Mouse (Mus musculus): ENCODE data around the gene Rapgefl1. TPM values are rescaled to one million over a fixed set of nuclear protein-coding genes. Genes with fewer than 3 reads are reported as not detected.

The Rapgefl1 gene
- polyA plus RNA-seq, 1 experiment from 2014 or later: 13.1 TPM

Other genes starting within 250 kb of the Rapgefl1 start
- 103 and 108 TPM in 2 replicates for gene Ormdl3, start 249.4 kb upstream of the Rapgefl1 start, polyA plus RNA-seq (2015; fragmentation: Nextera tagmentation; extraction: Ambion mirVana)
- not detected in 2 replicates for gene Lrrc3c, start 238.5 kb upstream of the Rapgefl1 start, polyA plus RNA-seq (2015; fragmentation: Nextera tagmentation; extraction: Ambion mirVana)
- gene Gm12355, start 211.1 kb upstream of the Rapgefl1 start, polyA plus RNA-seq (2015; fragmentation: Nextera tagmentation; extraction: Ambion mirVana): 0.48 and 0.54 TPM in 2 replicates
- gene Gsdma3, start 210.4 kb upstream of the Rapgefl1 start, polyA plus RNA-seq (2015; fragmentation: Nextera tagmentation; extraction: Ambion mirVana): not detected in 2 replicates
- not detected in 2 replicates for gene Gsdma2, start 190.0 kb upstream of the Rapgefl1 start, polyA plus RNA-seq (2015; fragmentation: Nextera tagmentation; extraction: Ambion mirVana)
- 0.09 TPM in 1 of 2 replicates, not detected in the other for gene Gsdma, start 172.4 kb upstream of the Rapgefl1 start, polyA plus RNA-seq (2015; fragmentation: Nextera tagmentation; extraction: Ambion mirVana)
- gene Psmd3, start 154.2 kb upstream of the Rapgefl1 start, polyA plus RNA-seq (2015; fragmentation: Nextera tagmentation; extraction: Ambion mirVana): 193 and 204 TPM in 2 replicates
- not detected in 2 replicates for gene Csf3, start 135.5 kb upstream of the Rapgefl1 start, polyA plus RNA-seq (2015; fragmentation: Nextera tagmentation; extraction: Ambion mirVana)
- gene Med24, start 107.3 kb upstream of the Rapgefl1 start, polyA plus RNA-seq (2015; fragmentation: Nextera tagmentation; extraction: Ambion mirVana): 67.0 and 70.3 TPM in 2 replicates
- gene Thra, start 96.1 kb upstream of the Rapgefl1 start, polyA plus RNA-seq (2015; fragmentation: Nextera tagmentation; extraction: Ambion mirVana): 136 and 138 TPM in 2 replicates
- 3.9 and 4.3 TPM in 2 replicates for gene Nr1d1, start 61.5 kb upstream of the Rapgefl1 start, polyA plus RNA-seq (2015; fragmentation: Nextera tagmentation; extraction: Ambion mirVana)
- gene Msl1, start 41.3 kb upstream of the Rapgefl1 start, polyA plus RNA-seq (2015; fragmentation: Nextera tagmentation; extraction: Ambion mirVana): 31.7 and 33.1 TPM in 2 replicates
- 49.4 and 54.2 TPM in 2 replicates for gene Casc3, start 31.9 kb upstream of the Rapgefl1 start, polyA plus RNA-seq (2015; fragmentation: Nextera tagmentation; extraction: Ambion mirVana)
- 4.4 and 4.5 TPM in 2 replicates for gene Wipf2, start 26.9 kb downstream of the Rapgefl1 start, polyA plus RNA-seq (2015; fragmentation: Nextera tagmentation; extraction: Ambion mirVana)
- 5.5 and 6.0 TPM in 2 replicates for gene Cdc6, start 71.0 kb downstream of the Rapgefl1 start, polyA plus RNA-seq (2015; fragmentation: Nextera tagmentation; extraction: Ambion mirVana)
- 11.4 and 16.8 TPM in 2 replicates for gene Rara, start 91.0 kb downstream of the Rapgefl1 start, polyA plus RNA-seq (2015; fragmentation: Nextera tagmentation; extraction: Ambion mirVana)
- 1.8 and 3.1 TPM in 2 replicates for gene Gjd3, start 146.2 kb downstream of the Rapgefl1 start, polyA plus RNA-seq (2015; fragmentation: Nextera tagmentation; extraction: Ambion mirVana)
- 43.7 and 56.9 TPM in 2 replicates for gene Top2a, start 187.4 kb downstream of the Rapgefl1 start, polyA plus RNA-seq (2015; fragmentation: Nextera tagmentation; extraction: Ambion mirVana)
- 145 and 146 TPM in 2 replicates for gene Igfbp4, start 204.5 kb downstream of the Rapgefl1 start, polyA plus RNA-seq (2015; fragmentation: Nextera tagmentation; extraction: Ambion mirVana)

Measured in hindbrain, embryonic 15.5 days (tissue).